Mouse (Mus musculus) kidney, adult 18-20 months (tissue): ENCODE data around the gene Cd163.

Source experiments
- DNase-seq: peaks from one replicate; pipeline ENCODE4 v3.0.0; 2021

Cd163 gene

GRCm38 (mm10) chr6:124373584-124374206, 69.2 kb downstream of the Cd163 start:
- no peak for DNase-seq

GRCm38 (mm10) chr6:124374683-124375082, 70.2 kb downstream of the Cd163 start:
- DNase-seq: no peak

GRCm38 (mm10) chr6:124375435-124375884, 71.0 kb downstream of the Cd163 start:
- peak; percentile 27 for DNase-seq

- DNase-seq: no peak
Observed at GRCm38 (mm10) chr6:124376311-124376710, 71.9 kb downstream of the Cd163 start.

GRCm38 (mm10) chr6:124377494-124378255, 73.2 kb downstream of the Cd163 start:
- peak; percentile 44 for DNase-seq

GRCm38 (mm10) chr6:124379331-124379730, 74.9 kb downstream of the Cd163 start:
- peak; percentile 66 for DNase-seq
